Mouse (Mus musculus) heart, adult 9 months (tissue): ENCODE measurements around the gene Pde6g.
"Not testable (repeated sequence)": the region's sequence is repeated elsewhere in the genome, so short reads cannot be mapped to it uniquely, and the experiment has no call there.

ENCODE experiments used
- DNase-seq, 2 experiments: peaks; one replicate each; pipeline ENCODE4 v3.0.0; 2022; ENCODE audit warnings: low spot score in 2 of 2

Gene Pde6g

GRCm38 (mm10) chr11:120422651-120423568, 30.4 kb downstream of the Pde6g start:
- no peak for DNase-seq

GRCm38 (mm10) chr11:120418592-120418991, 34.7 kb downstream of the Pde6g start:
- DNase-seq: no peak

DNA sequence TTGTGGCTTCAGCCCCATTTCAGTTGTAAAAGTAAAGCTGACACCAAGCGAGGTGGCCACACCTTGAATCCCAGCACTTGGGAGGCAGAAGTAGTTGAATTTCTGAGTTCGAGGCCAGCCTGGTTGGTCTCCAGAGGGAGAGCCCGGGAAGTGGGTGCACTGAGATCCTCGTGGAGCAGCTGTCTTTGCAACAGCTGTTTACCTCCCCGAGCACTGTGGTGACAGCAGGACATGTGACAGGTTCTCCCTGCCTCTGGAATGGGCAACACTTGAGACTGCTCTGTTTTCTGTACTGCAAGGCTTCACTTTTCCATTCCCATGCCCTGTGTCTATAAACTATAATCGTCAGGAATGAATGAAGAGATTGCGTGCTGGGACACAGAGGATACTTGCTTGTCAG, 35.4 kb downstream of the Pde6g start:
- no peak for DNase-seq

GRCm38 (mm10) chr11:120413621-120414020, 39.7 kb downstream of the Pde6g start:
- DNase-seq: not testable (repeated sequence)

- no peak for DNase-seq
Measured at GRCm38 (mm10) chr11:120406445-120406844, 46.9 kb downstream of the Pde6g start.

- DNase-seq: no peak
Measured at GRCm38 (mm10) chr11:120405867-120406266, 47.4 kb downstream of the Pde6g start.

DNA sequence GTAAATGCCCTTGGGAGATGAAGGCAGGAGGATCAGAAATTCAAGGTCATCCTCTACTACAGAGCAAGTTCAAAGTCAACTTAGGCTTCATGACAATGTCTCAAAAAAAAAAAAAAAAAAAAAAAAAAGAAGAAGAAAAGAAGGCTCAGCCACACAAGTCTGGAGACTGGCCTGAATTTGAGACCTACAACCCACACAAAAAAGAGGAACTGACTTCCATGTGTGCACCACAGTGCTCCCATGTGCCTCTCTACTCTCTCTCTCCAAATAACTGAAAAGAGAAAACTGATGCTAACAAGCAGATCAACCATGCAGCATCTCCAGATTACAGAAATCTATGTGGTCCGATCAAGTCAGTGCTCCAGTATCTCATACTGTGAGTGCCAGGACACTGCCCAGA, 48.5 kb downstream of the Pde6g start:
- DNase-seq: no peak

DNA sequence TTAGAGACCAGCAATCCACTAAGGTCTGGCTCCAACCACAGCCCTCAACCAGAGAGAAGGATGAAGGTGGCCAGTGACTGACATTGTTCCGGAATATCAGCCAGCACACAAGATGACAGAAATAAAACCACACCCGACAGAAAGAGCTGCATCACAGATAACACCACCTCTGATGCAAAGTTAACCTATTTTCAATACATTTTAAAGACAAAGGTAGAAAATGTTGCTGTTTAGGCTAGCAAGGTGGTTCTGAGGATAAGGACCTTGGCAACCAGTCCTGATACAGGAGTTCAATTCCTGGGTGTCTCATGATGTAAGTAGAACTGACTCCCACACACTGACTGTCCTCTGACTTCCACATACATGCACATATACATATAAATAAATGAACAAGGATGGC, 54.0 kb downstream of the Pde6g start:
- no peak for DNase-seq
